Mouse (Mus musculus) forebrain, postnatal 0 days (tissue): Measurements from ENCODE around the gene Map3k15. TPM values are rescaled to one million over a fixed set of nuclear protein-coding genes. Genes with fewer than 3 reads are reported as not detected.
A peak's percentile ranks its signal among the peaks of the same experiment; 100 is the strongest.

Source experiments
- ATAC-seq: fragments of 200-750 bp; cut with Nextera tagmentation; 2 replicates; pipeline ENCODE4 v1.8.0; 2017; ENCODE audit warnings: mild to moderate bottlenecking, moderate library complexity
- DNase-seq: peaks from one replicate; pipeline ENCODE4 v3.0.0-alpha.2; 2015
- H3K27ac ChIP-seq: fragments of 300-500 bp; sonication (generic); 2 replicates; pipeline ENCODE4 v1.5.1; 2014; ENCODE audit warnings: low read depth, mild to moderate bottlenecking, antibody characterized with exemption, low read length, moderate library complexity, mixed read lengths
- H3K27me3 ChIP-seq: fragments of 300-500 bp; sonication (generic); 2 replicates; pipeline ENCODE4 v1.6.1; 2014; ENCODE audit warnings: mild to moderate bottlenecking, low read length, mixed read lengths; ENCODE audit not compliant: insufficient read depth
- H3K36me3 ChIP-seq: fragments of 300-500 bp; sonication (generic); 2 replicates; pipeline ENCODE4 v1.6.1; 2014; ENCODE audit warnings: mild to moderate bottlenecking, moderate library complexity; ENCODE audit not compliant: insufficient read depth
- H3K4me1 ChIP-seq: fragments of 300-500 bp; sonication (generic); 2 replicates; pipeline ENCODE4 v1.6.1; 2014; ENCODE audit warnings: antibody characterized with exemption; ENCODE audit not compliant: insufficient read depth
- H3K4me2 ChIP-seq: fragments of 300-500 bp; sonication (generic); 2 replicates; pipeline ENCODE4 v1.6.1; 2014; ENCODE audit warnings: low read depth, mild to moderate bottlenecking, moderate library complexity
- H3K4me3 ChIP-seq: fragments of 300-500 bp; sonication (generic); 2 replicates; pipeline ENCODE4 v1.5.1; 2014; ENCODE audit warnings: low read depth, low read length, mixed read lengths
- H3K9ac ChIP-seq: fragments of 300-500 bp; sonication (generic); 2 replicates; pipeline ENCODE4 v1.6.1; 2014; ENCODE audit warnings: mild to moderate bottlenecking
- H3K9me3 ChIP-seq: fragments of 300-500 bp; sonication (generic); 2 replicates; pipeline ENCODE4 v1.6.1; 2016; ENCODE audit warnings: low read length
- CTCF ChIP-seq: sonication (generic); IDR thresholded peaks from 2 replicates; pipeline ENCODE4 v1.5.1; 2016; ENCODE audit warnings: antibody characterized with exemption, control low read depth, low read depth
- WGBS: fragments of 180-500 bp; shearing (Covaris S2); extraction: QIAGEN DNeasy Blood & Tissue Kit; methylation state at CpG from one replicate; pipeline ENCODE4 v1.1.7; 2014; 5-methylcytosine and 5-hydroxymethylcytosine counted together
- polyA plus RNA-seq: library from polyadenylated mRNA; unstranded; fragments of >200 nt; fragmentation: Nextera tagmentation; extraction: Ambion mirVana; gene quantifications from 2 replicates; pipeline ENCODE4 v1.2.1, GENCODE M21; 2015
- total RNA-seq: library from RNA; depleted of rRNA; stranded (reverse); fragments of >200 nt; gene quantifications from 2 replicates; pipeline ENCODE4 v1.2.3, GENCODE M21; 2014

Map3k15 gene
- total and polyA plus RNA-seq, 2 experiments from 2014 or later: 0.22 to 1.3 TPM

GRCm38 (mm10) chrX:160134136-160134843 lies 146.1 kb downstream of the Map3k15 start:
- H3K4me1 ChIP-seq: no peaks in the 10 kb centered on the region; the same call in 1 of the 2 replicates
- no peaks in the 10 kb centered on the region for H3K9me3 ChIP-seq
- 79% methylated on average over 11 of the region's 11 CpGs for WGBS
- H3K9ac ChIP-seq: no peak overlapping the region
- no peak for DNase-seq
- no peak for ATAC-seq
- H3K36me3 ChIP-seq: peaks cover 5% of the 10 kb centered on the region; the same call in 1 of the 2 replicates
- H3K4me3 ChIP-seq: no peak overlapping the region
- no peak overlapping the region for H3K4me2 ChIP-seq
- H3K27ac ChIP-seq: no peak overlapping the region
- no peak for TF ChIP-seq CTCF
- H3K27me3 ChIP-seq: no peaks in the 10 kb centered on the region

DNA sequence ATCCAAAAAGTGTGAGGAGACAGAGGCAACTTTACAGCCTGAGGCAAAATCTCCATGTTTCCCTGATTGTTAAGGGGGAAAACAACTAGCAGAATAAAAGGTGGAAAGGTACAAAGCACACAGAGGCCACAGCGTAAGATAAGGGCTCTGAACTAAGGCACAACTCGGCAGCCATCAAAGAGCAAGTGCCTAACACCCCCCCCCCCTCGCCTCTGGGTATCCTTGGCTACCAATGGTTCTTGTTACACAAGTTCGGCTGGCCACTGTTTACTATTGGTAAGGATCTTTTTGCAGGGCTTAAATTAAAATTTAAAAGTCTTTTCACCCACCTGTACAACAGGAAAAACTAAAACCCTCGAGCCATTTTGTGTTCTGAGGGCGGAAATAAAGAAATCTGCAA lies 147.5 kb downstream of the Map3k15 start:
- Histone ChIP-seq H3K4me3 (peak overlapping the region; percentile 11; the same call in 1 of the 2 replicates), H3K36me3 (no peaks in the 10 kb centered on the region), H3K9me3 (no peaks in the 10 kb centered on the region), H3K27me3 (no peaks in the 10 kb centered on the region), H3K9ac (no peak overlapping the region), H3K27ac (no peak overlapping the region), H3K4me2 (peak overlapping the region; percentile 59), H3K4me1 (no peaks in the 10 kb centered on the region; the same call in 1 of the 2 replicates)
- DNase-seq: no peak
- WGBS: 36% methylated on average over 6 of the region's 6 CpGs
- no peak for TF ChIP-seq CTCF
- ATAC-seq: no peak

GRCm38 (mm10) chrX:160136153-160136552 lies 147.9 kb downstream of the Map3k15 start:
- Histone ChIP-seq H3K4me3 (peak overlapping the region; percentile 11; the same call in 1 of the 2 replicates), H3K36me3 (no peaks in the 10 kb centered on the region), H3K9me3 (no peaks in the 10 kb centered on the region), H3K9ac (no peak overlapping the region), H3K4me1 (no peaks in the 10 kb centered on the region; the same call in 1 of the 2 replicates), H3K27ac (no peak overlapping the region), H3K27me3 (no peaks in the 10 kb centered on the region), H3K4me2 (peak overlapping the region; percentile 59)
- ATAC-seq: no peak
- peak; percentile 4 for DNase-seq
- WGBS: 31% methylated on average over 5 of the region's 5 CpGs
- no peak for TF ChIP-seq CTCF

- DNase-seq (no peak), ATAC-seq (no peak)
- H3K9me3 ChIP-seq: no peaks in the 10 kb centered on the region
- TF ChIP-seq CTCF: no peak
- peak overlapping the region; percentile 57 for H3K9ac ChIP-seq
- H3K4me3 ChIP-seq: peak overlapping the region; percentile 59
- no peaks in the 10 kb centered on the region for H3K27me3 ChIP-seq
- no peak overlapping the region for H3K27ac ChIP-seq
- H3K36me3 ChIP-seq: no peaks in the 10 kb centered on the region
- peak overlapping the region; percentile 59 for H3K4me2 ChIP-seq
- H3K4me1 ChIP-seq: no peaks in the 10 kb centered on the region; the same call in 1 of the 2 replicates
- 32% methylated on average over 18 of the region's 18 CpGs for WGBS
Observed at GRCm38 (mm10) chrX:160137177-160137860, 149.1 kb downstream of the Map3k15 start.

- 21% methylated on average over 64 of the region's 67 CpGs for WGBS
- peak within 1 kb of the TSS; percentile 59 for H3K4me2 ChIP-seq
- H3K27ac ChIP-seq: peak within 1 kb of the TSS; percentile 79
- ATAC-seq (peak; percentile 99), DNase-seq (peak; percentile 92)
- TF ChIP-seq CTCF: no peak
- H3K9me3 ChIP-seq: no peaks in the 10 kb centered on the region
- no peaks in the 10 kb centered on the region; the same call in 1 of the 2 replicates for H3K4me1 ChIP-seq
- H3K36me3 ChIP-seq: no peaks in the 10 kb centered on the region
- H3K4me3 ChIP-seq: peak within 1 kb of the TSS; percentile 59
- no peaks in the 10 kb centered on the region for H3K27me3 ChIP-seq
- peak within 1 kb of the TSS; percentile 57 for H3K9ac ChIP-seq
Observed at GRCm38 (mm10) chrX:160137861-160138717, 149.9 kb downstream of the Map3k15 start, which contains the start of gene Pdha1. Pdha1 (minus strand) TSS chrX:160138413.

GRCm38 (mm10) chrX:160146806-160147205 lies 158.6 kb downstream of the Map3k15 start:
- Histone ChIP-seq H3K27me3 (no peaks in the 10 kb centered on the region), H3K4me2 (no peak overlapping the region), H3K27ac (no peak overlapping the region), H3K4me1 (no peaks in the 10 kb centered on the region), H3K9me3 (no peaks in the 10 kb centered on the region), H3K36me3 (no peaks in the 10 kb centered on the region), H3K9ac (no peak overlapping the region), H3K4me3 (no peak overlapping the region)
- TF ChIP-seq CTCF: no peak
- WGBS: 84% methylated on average over 4 of the region's 4 CpGs
- DNase-seq (no peak), ATAC-seq (no peak)
